Comparison of ENCODE assay signal across 12 mouse cellular contexts in the genomic region with DNA sequence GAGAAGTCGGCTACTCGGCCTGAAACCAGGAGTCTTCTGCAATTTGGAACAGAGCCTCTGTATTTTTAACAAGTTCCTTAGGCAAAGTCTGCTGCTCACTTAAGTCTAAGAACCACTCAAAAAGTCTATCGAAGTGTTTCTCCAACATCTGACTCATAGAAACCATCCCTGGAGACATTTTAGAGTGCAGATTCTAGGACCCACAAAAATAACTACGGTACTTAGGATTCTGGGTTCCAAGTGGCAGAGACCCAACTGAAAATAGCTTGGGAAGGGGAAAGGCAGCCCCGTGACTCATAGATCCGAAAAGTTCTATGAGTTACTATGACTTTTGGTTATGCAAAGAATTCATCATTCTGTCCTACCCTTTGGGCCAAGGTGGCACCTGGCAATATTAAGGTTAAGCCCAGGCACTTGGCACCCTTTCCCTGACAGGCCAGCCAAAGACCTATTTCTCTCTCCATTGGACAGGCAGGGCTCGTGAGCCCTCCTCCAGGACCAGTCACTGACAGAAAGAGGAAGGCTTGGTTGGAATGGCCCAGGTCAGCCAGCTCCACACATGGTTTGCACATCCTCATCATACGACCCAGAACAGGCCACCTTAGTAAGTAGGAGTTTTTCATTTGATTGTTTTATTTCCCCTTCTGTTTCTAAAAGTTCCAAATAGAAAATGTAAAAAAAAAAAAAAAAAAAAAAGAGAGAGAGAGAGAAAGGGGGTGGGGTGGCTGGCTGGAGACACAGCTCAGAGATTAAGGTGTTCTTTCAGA. TPM values are rescaled to one million over a fixed set of nuclear protein-coding genes. Genes with fewer than 3 reads are reported as not detected.
DNase-seq lines count a peak whose midpoint lies in the region; ATAC-seq and TF ChIP-seq lines count a peak whose summit lies in the region.
"Had no signal": no experiment of that assay in that cellular context is flagged by ENCODE, and none has a peak within 500 bp of the region (broad histone marks: within the 10 kb centered on the region; RNA-seq: fewer than 3 reads in every experiment).

No protein-coding gene starts in this region.

- no peak overlapping the region for H3K4me3 ChIP-seq in heart, embryonic 10.5 days
- no peak overlapping the region for H3K4me3 ChIP-seq in small intestine, adult 2 months (ENCODE audit: low read depth, low read length)
- H3K4me3 ChIP-seq: hindbrain, embryonic 13.5 days; neural tube, embryonic 13.5 days had no signal

- peaks cover 93% of the 10 kb centered on the region for H3K27me3 ChIP-seq in heart, embryonic 10.5 days (ENCODE audit: insufficient read depth, poor library complexity, severe bottlenecking)
- no peaks in the 10 kb centered on the region for H3K27me3 ChIP-seq in small intestine, adult 2 months (ENCODE audit: control insufficient read depth, insufficient read depth, low read length)
- H3K27me3 ChIP-seq: neural tube, embryonic 13.5 days; Patski had no signal

- no peak overlapping the region for H3K27ac ChIP-seq in heart, embryonic 10.5 days
- peak overlapping the region; percentile 58 for H3K27ac ChIP-seq in small intestine, adult 2 months (ENCODE audit: insufficient read depth, low read depth, low read length)
- H3K27ac ChIP-seq: hindbrain, embryonic 13.5 days; liver, embryonic 14.5 days; neural tube, embryonic 13.5 days had no signal

- no peak for TF ChIP-seq POLR2A in small intestine, adult 2 months (IDR thresholded peaks at IDR 0.05; ENCODE audit: low read depth, low read length)

- ATAC-seq in granulocyte monocyte progenitor cell, adult 5-6 weeks (replicated peaks; ENCODE audit: poor library complexity, severe bottlenecking): peak; percentile 40; the same call in 1 of the 2 replicates
- ATAC-seq in CD4-positive, CD25-positive, alpha-beta regulatory T cell, adult 4 months: no peak
- ATAC-seq: Patski had no signal

- TF ChIP-seq CTCF in small intestine, adult 2 months (IDR thresholded peaks at IDR 0.05; ENCODE audit: extremely low read depth, insufficient read length, insufficient replicate concordance, low read depth, low read length): no peak

- WGBS in heart, embryonic 10.5 days: 89% methylated on average over 8 of the region's 8 CpGs
- 68% methylated on average over 8 of the region's 8 CpGs for WGBS in small intestine, adult 2 months

- H3K9me3 ChIP-seq in heart, embryonic 10.5 days: no peaks in the 10 kb centered on the region
- H3K9me3 ChIP-seq: hindbrain, embryonic 13.5 days; neural tube, embryonic 13.5 days had no signal

- H3K4me1 ChIP-seq in heart, embryonic 10.5 days: peaks cover 7% of the 10 kb centered on the region
- H3K4me1 ChIP-seq in small intestine, adult 2 months (ENCODE audit: control insufficient read depth, insufficient read depth, insufficient read length, low read length): peaks cover 37% of the 10 kb centered on the region; the same call in 1 of the 2 replicates

- peak; percentile 31 to 47 for DNase-seq in heart, adult 9 months (ENCODE audit: low spot score in 2 of 2)
- no peak for DNase-seq in heart, embryonic 10.5 days (ENCODE audit: low spot score)
- peak; percentile 66 for DNase-seq in brain, adult 2 months (ENCODE audit: low read depth, low spot score)
- DNase-seq in urinary bladder, postnatal 25 days (ENCODE audit: low spot score): no peak
- no peak for DNase-seq in spleen, postnatal 36 days (ENCODE audit: low spot score in 2 of 2)

- H3K36me3 ChIP-seq in heart, embryonic 10.5 days: no peaks in the 10 kb centered on the region
- 0 out of 2 replicates have a peak, but pooled peaks cover 1% of the 10 kb centered on the region for H3K36me3 ChIP-seq in small intestine, adult 2 months (ENCODE audit: control insufficient read depth, insufficient read depth, low read length)

RNA-seq across cellular contexts. Expression of gene Sipa1l3, which starts 27.6 kb away (rescaled TPM):
- 4.5 and 10.4 TPM in 2 replicates for polyA plus RNA-seq in heart, embryonic 10.5 days (2016; fragmentation: Nextera tagmentation; extraction: Ambion mirVana)
- total RNA-seq in granulocyte monocyte progenitor cell, adult 5-6 weeks (2014; fragmentation: Nextera tagmentation): 39.4 and 43.1 TPM in 2 replicates
- total RNA-seq in granulocyte monocyte progenitor cell, adult 5-6 weeks (2017): 5.8 and 6.2 TPM in 2 replicates
- polyA plus RNA-seq in small intestine, adult 2 months (2012; rRNA removed): 79.0 and 192 TPM in 2 replicates
- 1 to 10 TPM; 4.3 to 5.6 TPM for polyA plus RNA-seq in CD4-positive, CD25-positive, alpha-beta regulatory T cell, adult 4 months (2017; shearing (Covaris generic))

Comparison
In these comparisons a context has a peak if more than half of its experiments do, and no peak if none do; other contexts are left out.
1. DNase-seq: peak in heart, adult 9 months (2 of 2) and brain, adult 2 months (single experiment); none in heart, embryonic 10.5 days (single experiment), urinary bladder, postnatal 25 days (single experiment) and spleen, postnatal 36 days (0 of 2).